Comparison of ENCODE assay signal across 8 mouse cellular contexts in the genomic region with DNA sequence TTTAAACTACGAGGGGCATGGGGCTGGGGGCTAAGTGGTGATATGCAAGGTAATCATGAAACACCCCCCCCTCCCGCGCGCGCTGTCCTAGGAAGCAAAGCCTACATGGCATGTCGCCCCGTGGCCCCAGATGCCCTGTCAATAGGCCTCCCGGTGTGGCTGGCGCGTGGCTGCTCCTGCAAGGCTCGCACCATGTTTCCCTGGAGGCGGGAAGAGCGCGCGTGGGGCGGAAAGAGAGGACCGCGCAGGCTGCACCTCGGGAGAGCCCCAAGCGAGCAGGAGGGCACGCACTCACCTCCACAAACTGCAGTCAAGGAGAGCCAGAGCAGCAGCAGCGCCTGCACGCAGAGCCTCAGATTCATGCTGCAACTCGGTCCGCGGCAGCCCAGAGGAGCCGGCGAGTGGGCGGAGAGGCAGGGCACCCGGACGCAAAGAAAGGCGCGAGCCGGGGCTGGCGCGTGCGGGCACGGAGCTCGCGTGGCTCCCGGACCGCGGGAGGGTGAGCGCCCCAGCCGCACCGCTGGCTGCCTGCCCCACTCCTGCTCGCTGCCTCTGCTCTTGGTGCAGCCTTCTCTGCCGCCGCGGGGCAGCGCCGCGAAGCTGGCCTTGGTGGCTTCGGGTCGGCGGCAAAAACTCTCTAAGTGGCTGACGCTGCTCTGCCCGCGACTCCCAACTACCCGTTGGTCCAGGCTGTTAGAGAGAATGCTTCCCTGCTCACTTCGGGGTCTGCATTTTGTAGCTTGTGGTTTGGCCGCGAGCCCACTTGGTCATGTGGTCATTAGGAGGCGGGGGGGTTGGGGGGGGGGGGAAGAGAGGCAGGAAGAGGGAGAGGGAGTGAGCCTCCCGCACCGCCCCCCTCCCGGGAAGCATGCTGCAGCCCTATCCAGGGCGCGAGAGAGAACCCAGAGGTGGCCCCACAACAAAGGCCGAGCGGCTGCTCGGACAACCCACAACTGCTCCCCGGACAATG. TPM values are rescaled to one million over a fixed set of nuclear protein-coding genes. Genes with fewer than 3 reads are reported as not detected.
DNase-seq lines count a peak whose midpoint lies in the region; ATAC-seq and TF ChIP-seq lines count a peak whose summit lies in the region.

TSS of gene Apln (minus strand) at position 710 of the 970 bp plus-strand sequence.

- TF ChIP-seq EP300 in liver, embryonic 14.5 days (IDR thresholded peaks at IDR 0.05; ENCODE audit: low read depth): no peak

- 13% methylated on average over 71 of the region's 73 CpGs for WGBS in heart, embryonic 10.5 days
- 16% methylated on average over 68 of the region's 73 CpGs for WGBS in kidney, embryonic 15.5 days
- 12% methylated on average over 63 of the region's 73 CpGs for WGBS in liver, embryonic 14.5 days (ENCODE audit: insufficient replicate concordance)
- WGBS in neural tube, embryonic 13.5 days: 16% methylated on average over 72 of the region's 73 CpGs

- peak within 1 kb of the TSS; percentile 73 for H3K27ac ChIP-seq in heart, embryonic 10.5 days
- H3K27ac ChIP-seq in kidney, embryonic 15.5 days: peak within 1 kb of the TSS; percentile 41; the same call in 1 of the 2 replicates
- H3K27ac ChIP-seq in liver, embryonic 14.5 days: no peak within 1 kb of the TSS
- H3K27ac ChIP-seq in neural tube, embryonic 13.5 days (replicated peaks): no peak within 1 kb of the TSS

- H3K36me3 ChIP-seq in heart, embryonic 10.5 days: no peaks in the 10 kb centered on the region
- no peaks in the 10 kb centered on the region for H3K36me3 ChIP-seq in kidney, embryonic 15.5 days
- H3K36me3 ChIP-seq in liver, embryonic 14.5 days (replicated peaks; ENCODE audit: control insufficient read depth, insufficient read depth, low read depth): no peaks in the 10 kb centered on the region
- H3K36me3 ChIP-seq in neural tube, embryonic 13.5 days: no peaks in the 10 kb centered on the region

- no peak for TF ChIP-seq CTCF in liver, embryonic 14.5 days (IDR thresholded peaks at IDR 0.05; ENCODE audit: low read depth)

- peak within 1 kb of the TSS; percentile 82 for H3K4me2 ChIP-seq in kidney, embryonic 15.5 days
- peak within 1 kb of the TSS; percentile 49 for H3K4me2 ChIP-seq in liver, embryonic 14.5 days (ENCODE audit: low read depth)
- H3K4me2 ChIP-seq in neural tube, embryonic 13.5 days: peak within 1 kb of the TSS; percentile 78

- H3K27me3 ChIP-seq in heart, embryonic 10.5 days (ENCODE audit: insufficient read depth, poor library complexity, severe bottlenecking): peaks cover 69% of the 10 kb centered on the region
- peaks cover 44% of the 10 kb centered on the region for H3K27me3 ChIP-seq in kidney, embryonic 15.5 days
- H3K27me3 ChIP-seq in liver, embryonic 14.5 days (ENCODE audit: control insufficient read depth, insufficient read depth, low read length): peaks cover 31% of the 10 kb centered on the region
- peaks cover 43% of the 10 kb centered on the region for H3K27me3 ChIP-seq in neural tube, embryonic 13.5 days

- DNase-seq in urinary bladder, adult 18-20 months (ENCODE audit: low spot score in 2 of 2): peak; percentile 20 to 36
- DNase-seq in urinary bladder, adult 2 months (ENCODE audit: low spot score): no peak
- DNase-seq in heart, embryonic 10.5 days (ENCODE audit: low spot score): no peak
- DNase-seq in liver, embryonic 14.5 days (ENCODE audit: low read depth in 3 of 3, low spot score in 3 of 3): no peak
- DNase-seq in MN1 (ENCODE audit: low spot score): no peak

- H3K4me3 ChIP-seq in heart, embryonic 10.5 days: peak within 1 kb of the TSS; percentile 64
- H3K4me3 ChIP-seq in kidney, embryonic 15.5 days (replicated peaks): peak within 1 kb of the TSS; percentile 54
- peak within 1 kb of the TSS; percentile 29 to 33; a peak in 3 of 4 replicates for H3K4me3 ChIP-seq in liver, embryonic 14.5 days (ENCODE audit: insufficient read depth in 1 of 2, low read depth in 2 of 2, low read length in 2 of 2)
- peak within 1 kb of the TSS; percentile 47 for H3K4me3 ChIP-seq in neural tube, embryonic 13.5 days

- H3K9ac ChIP-seq in kidney, embryonic 15.5 days: peak within 1 kb of the TSS; percentile 47
- H3K9ac ChIP-seq in liver, embryonic 14.5 days (replicated peaks): no peak within 1 kb of the TSS
- H3K9ac ChIP-seq in neural tube, embryonic 13.5 days: peak within 1 kb of the TSS; percentile 58

- no peaks in the 10 kb centered on the region; the same call in 1 of the 2 replicates for H3K4me1 ChIP-seq in heart, embryonic 10.5 days
- H3K4me1 ChIP-seq in kidney, embryonic 15.5 days: peaks cover 5% of the 10 kb centered on the region; the same call in 1 of the 2 replicates
- H3K4me1 ChIP-seq in liver, embryonic 14.5 days (replicated peaks; ENCODE audit: control insufficient read depth in 2 of 2, insufficient read depth in 2 of 2, low read length in 1 of 2): no peaks in the 10 kb centered on the region
- H3K4me1 ChIP-seq in neural tube, embryonic 13.5 days (replicated peaks): peaks cover 8% of the 10 kb centered on the region

- peak; percentile 53 for ATAC-seq in common myeloid progenitor, adult 5-6 weeks (replicated peaks; ENCODE audit: low read depth, poor library complexity, severe bottlenecking)
- ATAC-seq in kidney, embryonic 15.5 days (replicated peaks; ENCODE audit: low FRiP score): peak; percentile 89
- no peak for ATAC-seq in liver, embryonic 14.5 days (ENCODE audit: insufficient read depth)
- peak; percentile 73 for ATAC-seq in neural tube, embryonic 13.5 days (ENCODE audit: low read depth)

- no peaks in the 10 kb centered on the region for H3K9me3 ChIP-seq in heart, embryonic 10.5 days
- H3K9me3 ChIP-seq in kidney, embryonic 15.5 days (replicated peaks): no peaks in the 10 kb centered on the region
- no peaks in the 10 kb centered on the region for H3K9me3 ChIP-seq in liver, embryonic 14.5 days (ENCODE audit: control insufficient read depth, low read length)
- no peaks in the 10 kb centered on the region for H3K9me3 ChIP-seq in neural tube, embryonic 13.5 days

RNA-seq across cellular contexts. Expression of gene Apln, which starts in this region (rescaled TPM):
- polyA plus RNA-seq in urinary bladder, adult 2 months (2012; rRNA removed): 2.3 and 2.5 TPM in 2 replicates
- total RNA-seq in common myeloid progenitor, adult 5-6 weeks (2017): 0.32 and 0.78 TPM in 2 replicates
- polyA plus RNA-seq in heart, embryonic 10.5 days (2016; fragmentation: Nextera tagmentation; extraction: Ambion mirVana): 0.71 and 1.4 TPM in 2 replicates
- 6.2 and 6.4 TPM in 2 replicates for polyA plus RNA-seq in kidney, embryonic 15.5 days (2015; fragmentation: Nextera tagmentation; extraction: Ambion mirVana)
- polyA plus RNA-seq in liver, embryonic 14.5 days (2012; rRNA removed): 0.08 and 0.09 TPM in 2 replicates
- 0.04 TPM in 1 of 2 replicates, not detected in the other for polyA plus RNA-seq in liver, embryonic 14.5 days (2014; fragmentation: Nextera tagmentation; extraction: Ambion mirVana)
- polyA plus RNA-seq in neural tube, embryonic 13.5 days (2015; fragmentation: Nextera tagmentation; extraction: Ambion mirVana): 2.6 and 3.5 TPM in 2 replicates

Comparison
In these comparisons a context has a peak if more than half of its experiments do, and no peak if none do; other contexts are left out.
1. DNase-seq: peak in urinary bladder, adult 18-20 months (2 of 2); none in urinary bladder, adult 2 months (single experiment), heart, embryonic 10.5 days (single experiment), liver, embryonic 14.5 days (0 of 3) and MN1 (single experiment).
2. Peak in ATAC-seq in common myeloid progenitor, adult 5-6 weeks; RNA of the gene not detected or under 1 TPM.
3. H3K27ac ChIP-seq: peak in heart, embryonic 10.5 days (single experiment) and kidney, embryonic 15.5 days (single experiment); none in liver, embryonic 14.5 days (single experiment) and neural tube, embryonic 13.5 days (single experiment).
4. Peak in every context shown above with its lines, with median percentiles within 50 percentile points of each other: H3K4me3 ChIP-seq and H3K4me2 ChIP-seq.